Mouse (Mus musculus): ENCODE results near the gene Gbf1.

GRCm38 (mm10) chr19:46323716-46324115 lies 171.4 kb downstream of the Gbf1 start:
- no peak for TF ChIP-seq CTCF (IDR thresholded peaks at IDR 0.05; ENCODE audit: extremely low read depth, insufficient read length, insufficient replicate concordance, low read depth, low read length)
- TF ChIP-seq POLR2A (IDR thresholded peaks at IDR 0.05; ENCODE audit: low read depth, low read length) = no peak
